Mouse (Mus musculus): ENCODE data around the gene Gla. TPM values are rescaled to one million over a fixed set of nuclear protein-coding genes. Genes with fewer than 3 reads are reported as not detected.

Gla gene
- total RNA-seq, 1 experiment from 2014 or later, result 9.0 TPM

Other genes starting within 250 kb of the Gla start
- 0.19 and 0.49 TPM in 2 replicates for gene Drp2, start 196.6 kb downstream of the Gla start, total RNA-seq (2021)
- gene Taf7l, start 124.6 kb downstream of the Gla start, total RNA-seq (2021), result not detected in 2 replicates
- 30.7 and 34.1 TPM in 2 replicates for gene Timm8a1, start 59.3 kb downstream of the Gla start, total RNA-seq (2021)
- gene Btk, start 17.6 kb downstream of the Gla start, total RNA-seq (2021), result 0.67 and 0.82 TPM in 2 replicates
- gene Rpl36a, start 15.5 kb downstream of the Gla start, total RNA-seq (2021), result 276 and 305 TPM in 2 replicates
- gene Hnrnph2, start 54 bp upstream of the Gla start, total RNA-seq (2021), result 90.6 and 98.0 TPM in 2 replicates
- 9.7 and 14.6 TPM in 2 replicates for gene Armcx4, start 85.4 kb upstream of the Gla start, total RNA-seq (2021)
- gene Armcx1, start 116.8 kb upstream of the Gla start, total RNA-seq (2021), result 20.7 and 24.1 TPM in 2 replicates
- gene Armcx6, start 150.3 kb upstream of the Gla start, total RNA-seq (2021), result 6.3 and 14.3 TPM in 2 replicates
- gene Armcx3, start 155.5 kb upstream of the Gla start, total RNA-seq (2021), result 36.3 and 45.9 TPM in 2 replicates
- gene Armcx2, start 208.1 kb upstream of the Gla start, total RNA-seq (2021), result 36.3 and 44.4 TPM in 2 replicates

Data from adrenal gland, postnatal 25 days (tissue).